Mouse (Mus musculus) ES-E14 (cell line): ENCODE data around the gene Efnb3. TPM values are rescaled to one million over a fixed set of nuclear protein-coding genes. Genes with fewer than 3 reads are reported as not detected.
A peak's percentile ranks its signal among the peaks of the same experiment; 100 is the strongest.

Experiments
- DNase-seq: peaks from one replicate; pipeline ENCODE4 v3.0.0-alpha.2; 2013; ENCODE audit warnings: low read depth, low spot score
- H3K27ac ChIP-seq: 2 replicates; pipeline ENCODE4 v1.5.1; 2012; ENCODE audit warnings: low read depth, mild to moderate bottlenecking, low read length, moderate library complexity, mixed read lengths; ENCODE audit not compliant: poor library complexity, insufficient read depth, severe bottlenecking
- H3K36me3 ChIP-seq: 2 replicates; pipeline ENCODE4 v1.6.1; 2012; ENCODE audit warnings: mild to moderate bottlenecking, low read length, moderate library complexity, mixed read lengths; ENCODE audit not compliant: control insufficient read depth, poor library complexity, insufficient read depth, severe bottlenecking
- H3K4me1 ChIP-seq, 2 experiments: fragments of 150-350 bp in 1 of 2; sonication (generic) in 1 of 2; 2 replicates each; pipeline ENCODE4 v1.6.1; 2012; ENCODE audit warnings: low read length in 2 of 2, mild to moderate bottlenecking in 1 of 2, mixed read lengths in 1 of 2; ENCODE audit not compliant: control insufficient read depth in 2 of 2, insufficient read depth in 2 of 2, poor library complexity in 1 of 2
- H3K4me3 ChIP-seq, 2 experiments: fragments of 150-350 bp in 1 of 2; sonication (generic) in 1 of 2; 2 replicates each; pipeline ENCODE4 v1.5.1; 2012; ENCODE audit warnings: low read length in 2 of 2, low read depth in 1 of 2, mild to moderate bottlenecking in 1 of 2, mixed read lengths in 1 of 2; ENCODE audit not compliant: insufficient read depth in 1 of 2, poor library complexity in 1 of 2, severe bottlenecking in 1 of 2
- H3K9ac ChIP-seq: 2 replicates; pipeline ENCODE4 v1.6.1; 2012; ENCODE audit warnings: low read depth, mild to moderate bottlenecking, low read length, mixed read lengths; ENCODE audit not compliant: poor library complexity, insufficient read depth, severe bottlenecking
- H3K9me3 ChIP-seq: fragments of 150-350 bp; sonication (generic); 2 replicates; pipeline ENCODE4 v1.6.1; 2012; ENCODE audit warnings: low read depth, mild to moderate bottlenecking, low read length; ENCODE audit not compliant: control insufficient read depth, insufficient read depth
- CHD2 ChIP-seq: IDR thresholded peaks from 2 replicates; pipeline ENCODE4 v1.6.1; 2014; ENCODE audit warnings: mild to moderate bottlenecking, low read depth, low read length, inconsistent platforms
- HCFC1 ChIP-seq: IDR thresholded peaks from 2 replicates; pipeline ENCODE4 v1.6.1; 2012; ENCODE audit warnings: low read length, inconsistent platforms, borderline replicate concordance; ENCODE audit not compliant: insufficient read depth
- MAFK ChIP-seq: IDR thresholded peaks from 2 replicates; pipeline ENCODE4 v1.6.1; 2014; ENCODE audit warnings: mild to moderate bottlenecking, low read depth, low read length, inconsistent platforms; ENCODE audit not compliant: insufficient read depth
- ZNF384 ChIP-seq: IDR thresholded peaks from 2 replicates; pipeline ENCODE4 v1.6.1; 2012; ENCODE audit warnings: low read depth, low read length, inconsistent platforms
- in situ Hi-C, 2 experiments: fragments of 600-800 bp; cut with MboI; formaldehyde crosslinking; loops; one replicate each; pipeline ENCODE4 v1.15.1; 2025; ENCODE audit warnings: low sequenced_read_pairs in 2 of 2, inconsistent platforms in 1 of 2; ENCODE audit not compliant: unreplicated experiment in 2 of 2
- total RNA-seq: library from RNA; depleted of rRNA; stranded (reverse); fragments of 300-350 nt; gene quantifications from 2 replicates; pipeline ENCODE4 v1.2.3, GENCODE M21; 2012

The Efnb3 gene
- total RNA-seq, 1 experiment: 3.2 TPM

DNA sequence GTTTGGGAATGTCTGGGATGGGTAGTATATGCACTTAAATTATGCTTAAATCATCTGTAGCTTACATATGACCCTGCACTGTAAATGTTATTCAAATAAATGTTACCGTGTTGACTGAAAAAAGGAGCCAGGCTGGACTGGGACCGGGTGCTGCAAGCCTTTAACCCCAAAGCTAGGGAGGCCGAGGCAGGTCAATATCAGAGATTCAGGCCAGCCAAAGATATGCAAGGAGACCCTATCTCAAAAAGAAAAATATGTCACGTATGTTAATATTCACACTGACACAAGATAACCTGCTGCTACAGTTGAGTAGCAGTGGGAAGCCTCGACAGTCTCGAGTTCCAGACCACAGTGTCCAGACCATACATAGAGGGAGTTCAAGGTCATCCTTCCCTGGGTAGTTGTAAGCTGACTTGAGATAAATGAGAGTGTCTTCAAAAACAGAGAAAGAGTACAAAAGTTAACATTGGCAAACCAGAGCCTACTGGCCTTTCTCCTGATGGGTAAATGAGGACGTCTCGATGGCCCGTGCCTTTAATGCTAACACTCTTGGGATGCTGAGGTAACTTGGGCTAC, 22.3 kb upstream of the Efnb3 start:
- no peaks in the 10 kb centered on the region for H3K9me3 ChIP-seq
- peaks cover 19% of the 10 kb centered on the region for H3K36me3 ChIP-seq
- peak overlapping the region; percentile 3 for H3K9ac ChIP-seq
- in situ Hi-C loops: no loop called here
- H3K4me1 ChIP-seq: peaks cover 9 to 26% of the 10 kb centered on the region in 2 experiments
- peak overlapping the region; percentile 69 to 90 for H3K4me3 ChIP-seq
- H3K27ac ChIP-seq: peak overlapping the region; percentile 95
- DNase-seq: no peak
- TF ChIP-seq HCFC1: no peak
- TF ChIP-seq ZNF384: no peak
- no peak for TF ChIP-seq CHD2
- TF ChIP-seq MAFK: no peak

DNA sequence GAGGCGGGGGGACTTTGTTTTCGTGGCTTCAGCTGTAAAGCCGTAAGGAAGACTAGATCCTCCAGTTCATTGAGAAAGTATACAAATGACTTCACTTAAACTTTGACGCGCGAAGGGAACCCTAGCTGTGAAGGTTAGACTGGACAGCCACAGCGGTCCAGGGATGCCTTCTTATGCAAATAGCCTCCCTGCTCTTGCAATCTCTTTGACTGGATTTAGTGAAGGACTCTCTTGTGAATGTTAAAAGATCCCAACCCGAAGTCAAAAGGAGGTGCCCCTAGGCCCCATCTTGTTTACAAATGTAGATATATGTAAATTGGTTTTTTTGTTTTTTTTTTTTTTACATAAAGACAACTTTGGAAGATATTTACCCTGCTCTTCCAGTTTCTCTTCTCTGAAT, 21.8 kb upstream of the Efnb3 start:
- H3K4me1 ChIP-seq: peaks cover 9 to 26% of the 10 kb centered on the region in 2 experiments
- peak overlapping the region; percentile 98; the same call in 1 of the 2 replicates for H3K9ac ChIP-seq
- peak; percentile 68 for DNase-seq

DNA sequence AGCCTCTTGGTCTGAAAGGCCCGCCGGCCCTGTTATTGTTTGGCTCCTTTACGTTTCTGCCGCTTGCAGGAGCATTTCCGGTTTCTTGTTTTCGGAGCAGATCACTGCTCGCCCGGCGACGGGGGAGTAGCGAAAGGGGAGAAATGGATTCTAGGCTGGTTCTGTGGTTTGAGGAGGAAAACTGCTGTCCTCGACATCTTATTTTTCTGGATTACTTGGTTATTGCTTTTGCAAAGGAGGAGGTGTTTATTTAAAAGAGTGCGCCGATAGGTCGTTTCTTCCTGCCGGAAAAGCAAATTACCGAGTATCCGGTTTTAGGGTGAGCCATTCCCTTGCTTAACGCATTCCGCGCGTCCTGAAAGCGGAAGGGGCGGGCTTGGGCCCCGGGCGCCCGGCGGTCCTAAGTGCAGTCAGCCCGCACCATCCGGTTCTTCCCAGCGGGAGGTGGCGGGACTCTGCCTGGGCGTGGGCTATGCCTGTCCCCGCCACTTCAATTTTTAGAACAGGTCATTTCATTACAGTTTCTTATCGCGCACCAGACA, 21.2 kb upstream of the Efnb3 start:
- Histone ChIP-seq H3K27ac (peak overlapping the region; percentile 99), H3K36me3 (peaks cover 15% of the 10 kb centered on the region), H3K9ac (peak overlapping the region; percentile 98), H3K4me3 (peak overlapping the region; percentile 90 to 97), H3K9me3 (no peaks in the 10 kb centered on the region), H3K4me1 (peaks cover 9 to 25% of the 10 kb centered on the region in 2 experiments)
- TF ChIP-seq HCFC1: 0 out of 2 replicates have a peak, but pooled peaks have one; percentile 42
- TF ChIP-seq ZNF384: no peak
- no peak for TF ChIP-seq CHD2
- peak; percentile 94 for DNase-seq
- in situ Hi-C loops: no loop called here

More for the DNA sequence above, 21.8 kb upstream of the Efnb3 start:
- peak overlapping the region; percentile 90 to 97 for H3K4me3 ChIP-seq
- H3K36me3 ChIP-seq: peaks cover 15% of the 10 kb centered on the region
- peak overlapping the region; percentile 99; the same call in 1 of the 2 replicates for H3K27ac ChIP-seq
- 0 out of 2 replicates have a peak, but pooled peaks have one; percentile 45 for TF ChIP-seq CHD2
- no peak for TF ChIP-seq HCFC1
- TF ChIP-seq ZNF384: peak; percentile 97
- TF ChIP-seq MAFK: no peak
- in situ Hi-C loops: no loop called here
- H3K9me3 ChIP-seq: no peaks in the 10 kb centered on the region

DNA sequence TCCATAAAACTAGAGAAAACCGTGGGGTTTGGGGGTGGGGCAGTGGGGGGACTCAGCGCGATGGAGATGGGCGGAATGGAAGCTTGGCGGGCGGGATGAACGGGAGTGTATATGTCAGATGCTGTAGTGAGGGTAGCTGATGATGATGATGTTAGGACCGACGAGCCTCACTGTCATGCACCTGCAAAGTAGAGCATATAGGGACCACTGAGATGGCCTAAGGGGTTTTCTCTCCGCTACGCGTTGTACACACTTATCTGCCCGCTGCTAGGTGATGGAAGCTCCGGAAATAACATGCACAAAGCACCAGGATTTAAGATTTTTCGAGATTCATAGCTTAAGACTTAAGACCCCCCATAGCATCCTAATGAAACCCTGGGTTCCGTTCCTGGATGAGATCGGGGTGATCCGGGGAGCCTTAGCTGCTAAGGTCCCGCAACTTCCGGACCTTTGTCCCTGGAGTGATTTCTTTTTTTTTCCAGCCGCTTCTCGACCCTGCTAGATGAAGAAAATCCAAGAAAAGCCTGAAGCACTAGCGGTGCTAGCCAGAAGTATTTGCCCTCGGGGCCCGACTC, 20.7 kb upstream of the Efnb3 start:
- in situ Hi-C loops: no loop called here
- DNase-seq: no peak
- peak overlapping the region; percentile 99 for H3K27ac ChIP-seq
- H3K4me1 ChIP-seq: peaks cover 9 to 20% of the 10 kb centered on the region in 2 experiments
- H3K4me3 ChIP-seq: peak overlapping the region; percentile 90 to 97
- H3K36me3 ChIP-seq: peaks cover 18% of the 10 kb centered on the region
- no peaks in the 10 kb centered on the region for H3K9me3 ChIP-seq
- TF ChIP-seq HCFC1 (no peak; the same call in 1 of the 2 replicates), ZNF384 (0 out of 2 replicates have a peak, but pooled peaks have one; percentile 10)
- H3K9ac ChIP-seq: peak overlapping the region; percentile 98
